Mouse (Mus musculus) neural tube, embryonic 15.5 days (tissue): ENCODE measurements around the gene Gm9639. TPM values are rescaled to one million over a fixed set of nuclear protein-coding genes. Genes with fewer than 3 reads are reported as not detected.
"Not testable (repeated sequence)": the region's sequence is repeated elsewhere in the genome, so short reads cannot be mapped to it uniquely, and the experiment has no call there.

Experiments used
- ATAC-seq: fragments of 200-750 bp; cut with Nextera tagmentation; 2 replicates; pipeline ENCODE4 v1.8.0; 2017; ENCODE audit warnings: mild to moderate bottlenecking, moderate TSS enrichment, moderate library complexity; ENCODE audit not compliant: low FRiP score
- H3K27ac ChIP-seq: fragments of 300-500 bp; sonication (generic); replicated peaks from 2 replicates; pipeline ENCODE4 v1.5.1; 2015; ENCODE audit warnings: mild to moderate bottlenecking, inconsistent platforms
- H3K27me3 ChIP-seq: fragments of 300-500 bp; sonication (generic); replicated peaks from 2 replicates; pipeline ENCODE4 v1.6.1; 2015; ENCODE audit warnings: inconsistent platforms
- H3K36me3 ChIP-seq: fragments of 300-500 bp; sonication (generic); 2 replicates; pipeline ENCODE4 v1.6.1; 2015; ENCODE audit warnings: inconsistent platforms
- H3K4me1 ChIP-seq: fragments of 300-500 bp; sonication (generic); 2 replicates; pipeline ENCODE4 v1.6.1; 2015; ENCODE audit warnings: inconsistent platforms
- H3K4me2 ChIP-seq: fragments of 300-500 bp; sonication (generic); 2 replicates; pipeline ENCODE4 v1.6.1; 2015; ENCODE audit warnings: inconsistent platforms, mild to moderate bottlenecking, moderate library complexity
- H3K4me3 ChIP-seq: fragments of 300-500 bp; sonication (generic); replicated peaks from 2 replicates; pipeline ENCODE4 v1.5.1; 2015; ENCODE audit warnings: mild to moderate bottlenecking, inconsistent platforms
- H3K9ac ChIP-seq: fragments of 300-500 bp; sonication (generic); replicated peaks from 2 replicates; pipeline ENCODE4 v1.6.1; 2015; ENCODE audit warnings: mild to moderate bottlenecking, inconsistent platforms
- H3K9me3 ChIP-seq: fragments of 300-500 bp; sonication (generic); replicated peaks from 2 replicates; pipeline ENCODE4 v1.6.1; 2016; ENCODE audit warnings: inconsistent platforms
- WGBS: fragments of 180-500 bp; shearing (Covaris S2); methylation state at CpG from one replicate; pipeline ENCODE4 v1.1.7; 2015; ENCODE audit warnings: mixed read lengths; 5-methylcytosine and 5-hydroxymethylcytosine counted together
- polyA plus RNA-seq: library from polyadenylated mRNA; unstranded; fragments of >200 nt; fragmentation: Nextera tagmentation; extraction: Ambion mirVana; gene quantifications from 2 replicates; pipeline ENCODE4 v1.2.1, GENCODE M21; 2015

The Gm9639 gene
- polyA plus RNA-seq, 1 experiment from 2014 or later = not detected

- H3K27ac ChIP-seq, ATAC-seq: not testable (repeated sequence)
- 37% methylated on average over 3 of the region's 3 CpGs for WGBS
Measured at GRCm38 (mm10) chr10:77798164-77798920, 3.5 kb upstream of the Gm9639 start.

GRCm38 (mm10) chr10:77797677-77798076, 2.8 kb upstream of the Gm9639 start:
- no peak overlapping the region for H3K27ac ChIP-seq
- 0 out of 2 replicates have a peak, but pooled peaks cover 5% of the 10 kb centered on the region for H3K4me1 ChIP-seq
- no peaks in the 10 kb centered on the region for H3K9me3 ChIP-seq
- no peak overlapping the region for H3K4me2 ChIP-seq
- no peak overlapping the region for H3K4me3 ChIP-seq
- H3K36me3 ChIP-seq = no peaks in the 10 kb centered on the region
- H3K27me3 ChIP-seq = no peaks in the 10 kb centered on the region
- no peak overlapping the region for H3K9ac ChIP-seq
- ATAC-seq = no peak
- WGBS = 27% methylated on average over 3 of the region's 3 CpGs

More at GRCm38 (mm10) chr10:77798164-77798920, 3.5 kb upstream of the Gm9639 start:
- H3K27me3 ChIP-seq, H3K9me3 ChIP-seq, H3K36me3 ChIP-seq, H3K4me3 ChIP-seq, H3K9ac ChIP-seq, H3K4me1 ChIP-seq, H3K4me2 ChIP-seq: not testable (repeated sequence)

GRCm38 (mm10) chr10:77788621-77789020, 6.3 kb downstream of the Gm9639 start:
- no peaks in the 10 kb centered on the region for H3K9me3 ChIP-seq
- no peak for ATAC-seq
- H3K4me1 ChIP-seq = no peaks in the 10 kb centered on the region
- no peaks in the 10 kb centered on the region for H3K36me3 ChIP-seq
- WGBS = 71% methylated on average over 2 of the region's 2 CpGs
- H3K9ac ChIP-seq = no peak overlapping the region
- H3K4me2 ChIP-seq = no peak overlapping the region
- no peak overlapping the region for H3K27ac ChIP-seq
- no peak overlapping the region for H3K4me3 ChIP-seq
- H3K27me3 ChIP-seq = no peaks in the 10 kb centered on the region

GRCm38 (mm10) chr10:77787876-77788275, 7.0 kb downstream of the Gm9639 start, which contains the start of gene Gm7137:
Gm7137 (minus strand) TSS chr10:77788200.
- not testable (repeated sequence) for H3K36me3 ChIP-seq, H3K9ac ChIP-seq, H3K27me3 ChIP-seq, H3K4me3 ChIP-seq, H3K9me3 ChIP-seq, ATAC-seq, H3K4me1 ChIP-seq, H3K27ac ChIP-seq, H3K4me2 ChIP-seq
- WGBS = 29% methylated on average over 1 of the region's 1 CpGs

GRCm38 (mm10) chr10:77783396-77783795, 11.5 kb downstream of the Gm9639 start:
- not testable (repeated sequence) for H3K4me3 ChIP-seq, H3K27me3 ChIP-seq, H3K36me3 ChIP-seq, H3K4me2 ChIP-seq, ATAC-seq, H3K27ac ChIP-seq, H3K4me1 ChIP-seq, H3K9ac ChIP-seq, H3K9me3 ChIP-seq
- 92% methylated on average over 3 of the region's 3 CpGs for WGBS

GRCm38 (mm10) chr10:77782442-77782841, 12.4 kb downstream of the Gm9639 start, which contains the start of gene Gm3250:
Gm3250 (minus strand) TSS chr10:77782542.
- H3K4me3 ChIP-seq, H3K9me3 ChIP-seq, H3K9ac ChIP-seq, H3K27me3 ChIP-seq, H3K36me3 ChIP-seq, ATAC-seq, H3K27ac ChIP-seq, H3K4me2 ChIP-seq, H3K4me1 ChIP-seq: not testable (repeated sequence)
- WGBS = 47% methylated on average over 1 of the region's 1 CpGs

GRCm38 (mm10) chr10:77776844-77777243, 18.0 kb downstream of the Gm9639 start, which contains the start of gene Gm7138:
Gm7138 (minus strand) TSS chr10:77776944.
- not testable (repeated sequence) for H3K27ac ChIP-seq, H3K9me3 ChIP-seq, H3K27me3 ChIP-seq, H3K4me3 ChIP-seq, H3K4me1 ChIP-seq, H3K36me3 ChIP-seq, H3K9ac ChIP-seq, ATAC-seq, H3K4me2 ChIP-seq
- WGBS = 83% methylated on average over 1 of the region's 1 CpGs

GRCm38 (mm10) chr10:77772142-77772541, 22.7 kb downstream of the Gm9639 start:
- not testable (repeated sequence) for H3K9ac ChIP-seq, H3K9me3 ChIP-seq, H3K36me3 ChIP-seq, H3K4me3 ChIP-seq, ATAC-seq, H3K27ac ChIP-seq, H3K27me3 ChIP-seq, H3K4me1 ChIP-seq, H3K4me2 ChIP-seq
- WGBS = 87% methylated on average over 3 of the region's 3 CpGs

GRCm38 (mm10) chr10:77771225-77771624, 23.7 kb downstream of the Gm9639 start, which contains the start of gene Gm3238:
Gm3238 (minus strand) TSS chr10:77771325.
- ATAC-seq, H3K9ac ChIP-seq: not testable (repeated sequence)
- WGBS = 57% methylated on average over 1 of the region's 1 CpGs

GRCm38 (mm10) chr10:77769727-77770126, 25.1 kb downstream of the Gm9639 start:
- H3K9me3 ChIP-seq = no peaks in the 10 kb centered on the region

More at GRCm38 (mm10) chr10:77771225-77771624, 23.7 kb downstream of the Gm9639 start, which contains the start of gene Gm3238:
- not testable (repeated sequence) for H3K4me2 ChIP-seq, H3K36me3 ChIP-seq, H3K4me3 ChIP-seq, H3K9me3 ChIP-seq, H3K4me1 ChIP-seq, H3K27ac ChIP-seq, H3K27me3 ChIP-seq

GRCm38 (mm10) chr10:77759582-77759981, 35.3 kb downstream of the Gm9639 start, which contains the start of gene Gm3233:
Gm3233 (minus strand) TSS chr10:77759682.
- H3K27me3 ChIP-seq, H3K4me1 ChIP-seq, H3K4me3 ChIP-seq, H3K27ac ChIP-seq, H3K9ac ChIP-seq, H3K4me2 ChIP-seq, H3K9me3 ChIP-seq, ATAC-seq, H3K36me3 ChIP-seq: not testable (repeated sequence)
- 67% methylated on average over 1 of the region's 1 CpGs for WGBS

More at GRCm38 (mm10) chr10:77769727-77770126, 25.1 kb downstream of the Gm9639 start:
- WGBS = 95% methylated on average over 1 of the region's 1 CpGs
- H3K9ac ChIP-seq = no peak overlapping the region
- H3K27me3 ChIP-seq = no peaks in the 10 kb centered on the region
- no peak overlapping the region for H3K4me2 ChIP-seq
- no peaks in the 10 kb centered on the region for H3K36me3 ChIP-seq
- no peak overlapping the region for H3K4me3 ChIP-seq
- no peak for ATAC-seq
- no peaks in the 10 kb centered on the region for H3K4me1 ChIP-seq
- no peak overlapping the region for H3K27ac ChIP-seq

GRCm38 (mm10) chr10:77753448-77753847, 41.4 kb downstream of the Gm9639 start:
- no peak overlapping the region for H3K27ac ChIP-seq

More at GRCm38 (mm10) chr10:77753448-77753847, 41.4 kb downstream of the Gm9639 start:
- H3K9me3 ChIP-seq = no peaks in the 10 kb centered on the region
- no peak for ATAC-seq
- H3K36me3 ChIP-seq = no peaks in the 10 kb centered on the region
- no peak overlapping the region for H3K4me3 ChIP-seq
- H3K4me1 ChIP-seq = no peaks in the 10 kb centered on the region
- no peak overlapping the region for H3K4me2 ChIP-seq
- no peaks in the 10 kb centered on the region for H3K27me3 ChIP-seq
- H3K9ac ChIP-seq = no peak overlapping the region
